Mouse (Mus musculus) left cerebral cortex, postnatal 14 days (tissue): ENCODE data around the gene Cpsf2. TPM values are rescaled to one million over a fixed set of nuclear protein-coding genes. Genes with fewer than 3 reads are reported as not detected.

Source experiments
- DNase-seq, 2 experiments: peaks; one replicate each; pipeline ENCODE4 v3.0.0; 2021 to 2022; ENCODE audit warnings: low spot score in 2 of 2, mixed read lengths in 1 of 2
- intact Hi-C: fragments of 180-260 bp; cut with DNase I; formaldehyde crosslinking; loops from one replicate; pipeline ENCODE4 v1.15.1; 2025
- total RNA-seq, 2 experiments: library from RNA; stranded (reverse); gene quantifications; 2 replicates each; pipeline ENCODE4 v1.2.3; 2021

The Cpsf2 gene
- total RNA-seq, 2 experiments from 2014 or later, result 31.1 to 32.0 TPM

DNA sequence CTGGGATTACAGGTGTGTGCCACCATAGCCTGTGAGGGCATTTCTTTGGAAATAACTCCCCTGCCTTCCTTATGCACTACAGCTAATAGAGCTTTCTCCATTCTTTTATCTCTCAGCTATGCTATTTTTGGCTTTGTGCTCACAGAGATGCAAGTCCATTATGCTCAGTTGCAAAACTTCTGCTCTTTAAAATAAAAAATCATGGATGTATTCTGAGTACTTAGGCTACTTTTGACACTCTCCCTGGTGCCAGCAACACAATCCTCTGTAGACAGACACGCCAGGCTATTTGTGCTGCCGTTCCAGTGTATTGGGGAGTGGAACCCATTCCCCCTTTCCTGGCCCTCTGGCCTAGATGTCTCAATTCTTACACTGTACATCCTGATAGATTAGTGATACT is 64.1 kb downstream of the Cpsf2 start:
- peak in 1 of 2 experiments; percentile 41 for DNase-seq

DNA sequence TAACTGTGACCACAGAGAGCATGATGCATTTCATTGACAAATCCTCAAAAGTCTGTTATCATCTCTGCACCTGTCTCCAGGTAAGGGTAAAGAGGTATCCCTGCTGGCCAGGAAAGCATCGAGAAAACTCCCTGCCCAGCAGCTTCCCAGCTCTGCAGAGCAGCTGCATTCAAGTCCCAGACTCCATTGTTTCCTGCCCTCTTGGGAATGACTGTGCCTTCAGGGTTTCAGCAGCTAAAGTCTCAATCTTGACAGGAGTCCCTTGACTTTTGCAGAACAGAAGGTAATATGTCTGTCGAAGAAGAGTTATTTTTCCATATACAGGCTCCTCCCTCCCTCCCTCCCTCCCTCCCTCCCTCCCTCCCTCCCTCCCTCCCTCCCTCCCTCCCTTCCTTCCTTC is 65.9 kb downstream of the Cpsf2 start:
- no peak for DNase-seq
- intact Hi-C loops, result loop anchor here (5.0 kb wide), 1 partner anchor 86 kb away; the partner anchor contains the start of gene Slc24a4

More for the DNA sequence above, 64.1 kb downstream of the Cpsf2 start:
- intact Hi-C loops, result loop anchor here (5.0 kb wide), 1 partner anchor 87 kb away; the partner anchor contains the start of gene Slc24a4

- no peak for DNase-seq
- intact Hi-C loops, result loop anchor here (5.0 kb wide), 1 partner anchor 85 kb away; the partner anchor contains the start of gene Slc24a4
Observed at GRCm38 (mm10) chr12:102042247-102042646, 66.5 kb downstream of the Cpsf2 start.

GRCm38 (mm10) chr12:102043840-102044239 is 68.1 kb downstream of the Cpsf2 start:
- intact Hi-C loops, result loop anchor here (5.0 kb wide), 1 partner anchor 83 kb away; the partner anchor contains the start of gene Slc24a4
- no peak for DNase-seq

GRCm38 (mm10) chr12:102054155-102054554 is 78.4 kb downstream of the Cpsf2 start:
- DNase-seq, result no peak
- intact Hi-C loops, result no loop called here

DNA sequence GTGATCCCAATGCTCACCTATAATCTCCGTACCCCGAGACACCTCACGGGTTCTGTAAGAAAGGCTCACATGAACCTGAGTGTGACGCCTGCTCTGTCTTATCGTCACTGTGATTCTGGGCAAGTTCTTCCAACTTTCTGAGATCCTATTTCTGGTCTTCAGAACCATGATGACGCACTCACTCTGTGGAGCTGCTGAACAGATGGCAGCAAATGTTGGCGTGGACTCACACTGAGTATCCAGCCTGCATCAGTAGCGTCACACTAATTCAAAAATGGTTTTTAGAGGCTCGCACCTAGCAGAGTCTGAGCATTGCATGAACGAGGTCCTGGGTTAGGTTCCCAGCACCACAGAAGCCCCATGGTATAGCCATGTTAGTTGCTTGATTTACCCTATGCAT is 80.0 kb downstream of the Cpsf2 start:
- peak; percentile 58 to 61 for DNase-seq
- intact Hi-C loops, result no loop called here

Other genes starting within 250 kb of the Cpsf2 start
- gene Fbln5, start 156.9 kb upstream of the Cpsf2 start, total RNA-seq, result 10 to 100 TPM; 13.3 to 14.1 TPM
- 10 to 100 TPM; 24.3 to 25.2 TPM for gene Trip11, start 62.7 kb upstream of the Cpsf2 start, total RNA-seq
- 10 to 100 TPM; 19.2 to 20.2 TPM for gene Atxn3, start 17.7 kb upstream of the Cpsf2 start, total RNA-seq
- 10 to 100 TPM; 25.8 to 26.4 TPM for gene Slc24a4, start 152.7 kb downstream of the Cpsf2 start, total RNA-seq